Mouse (Mus musculus): ENCODE data around the gene Hesx1. TPM values are rescaled to one million over a fixed set of nuclear protein-coding genes. Genes with fewer than 3 reads are reported as not detected.
"Not testable (repeated sequence)": the region's sequence is repeated elsewhere in the genome, so short reads cannot be mapped to it uniquely, and the experiment has no call there.

The Hesx1 gene
- total RNA-seq (2021): not detected

DNA sequence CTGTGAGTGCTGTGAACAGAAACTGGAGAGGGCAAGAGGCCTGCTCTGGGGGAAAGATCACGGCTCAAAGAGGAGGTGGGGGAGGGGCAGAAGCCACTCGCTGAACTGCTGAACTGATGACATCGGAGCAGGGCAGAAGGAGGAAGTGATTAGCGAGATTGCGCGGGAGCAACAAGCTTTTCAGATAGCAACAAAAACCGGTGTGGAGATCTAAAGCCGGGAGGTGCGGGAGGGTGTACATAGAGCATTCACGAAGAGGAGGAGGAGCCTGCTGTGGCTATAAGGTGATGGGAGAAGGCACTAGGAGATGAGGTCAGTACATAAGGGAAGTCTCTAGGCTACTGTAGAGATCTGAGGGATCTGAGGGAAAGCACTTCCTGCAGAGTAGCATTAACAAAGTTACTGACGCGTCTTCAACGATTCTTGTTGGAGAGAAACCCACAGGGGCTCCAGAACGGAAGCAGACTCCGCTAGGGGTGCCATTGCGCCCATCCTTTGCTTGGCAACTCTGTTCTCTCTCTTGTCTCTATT lies at the start of gene Hesx1:
Gene Hesx1 (plus strand): TSS at position 206 of the 531 bp plus-strand sequence.
- DNase-seq: peak; percentile 23
- intact Hi-C loops (cut with DNase I): loop anchor here (5.0 kb wide), 1 partner anchor 162 kb away; no protein-coding TSS in a partner anchor

DNA sequence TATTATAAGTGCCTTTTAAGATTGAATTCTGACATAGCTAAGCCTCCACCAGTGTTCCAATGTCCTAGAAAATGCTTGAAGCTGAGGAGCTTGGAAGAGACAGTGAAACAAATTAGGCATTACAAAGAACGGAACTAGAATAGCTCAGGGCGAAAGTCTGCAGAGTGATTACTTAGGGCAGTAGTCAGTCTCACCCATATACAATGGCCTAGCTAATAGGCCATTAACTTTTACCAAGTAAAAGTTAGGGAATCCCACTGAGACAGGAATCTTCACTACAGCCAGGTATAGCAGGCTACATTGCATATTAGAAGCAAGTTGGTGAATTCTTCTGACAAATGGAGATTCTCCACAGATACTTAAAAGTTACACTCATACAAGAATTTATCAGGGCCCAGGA lies 38.1 kb upstream of the Hesx1 start:
- DNase-seq: not testable (repeated sequence)
- intact Hi-C loops (cut with DNase I): loop anchor here (10.0 kb wide), 1 partner anchor 301 kb away; no protein-coding TSS in a partner anchor

DNA sequence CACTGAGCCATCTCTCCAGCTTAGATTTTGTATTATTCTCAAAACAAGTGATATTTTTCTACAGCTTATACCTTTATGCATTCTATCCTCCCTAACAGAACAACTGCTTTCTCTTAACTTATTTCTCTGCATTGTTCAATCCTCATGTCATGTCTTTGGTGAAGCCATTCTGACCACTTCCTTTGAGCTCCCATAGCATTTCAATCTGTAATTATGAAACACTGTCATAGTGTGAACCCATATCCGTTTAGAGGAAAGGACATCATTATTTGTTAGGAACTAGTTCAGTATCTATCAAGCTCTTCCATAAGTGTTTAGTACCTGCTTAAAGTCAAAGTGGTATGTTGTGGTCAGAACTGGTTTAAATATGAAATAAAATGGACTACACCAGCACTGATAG lies 33.7 kb upstream of the Hesx1 start:
- intact Hi-C loops (cut with DNase I): no loop called here

DNA sequence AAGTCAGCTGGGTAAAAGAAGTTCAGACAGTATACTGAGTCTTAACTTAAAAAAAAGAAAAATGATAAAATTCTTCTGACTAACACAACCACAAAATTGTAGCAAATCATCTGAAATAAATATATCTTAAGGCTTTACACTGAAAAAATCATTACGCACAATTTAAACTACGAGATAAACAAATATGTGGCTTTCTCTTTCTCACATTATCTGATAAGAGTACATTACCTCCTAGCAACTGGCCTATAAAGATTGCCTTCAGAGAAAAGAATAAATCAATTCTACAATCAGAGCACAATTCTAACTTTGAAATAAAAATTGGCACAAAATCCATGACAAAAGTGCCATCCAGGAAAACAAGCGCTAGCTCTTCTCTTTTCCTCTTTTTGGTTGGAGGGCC lies 25.1 kb upstream of the Hesx1 start:
- intact Hi-C loops (cut with DNase I): no loop called here
- DNase-seq: no peak

More for the DNA sequence above, 33.7 kb upstream of the Hesx1 start:
- no peak for DNase-seq

DNA sequence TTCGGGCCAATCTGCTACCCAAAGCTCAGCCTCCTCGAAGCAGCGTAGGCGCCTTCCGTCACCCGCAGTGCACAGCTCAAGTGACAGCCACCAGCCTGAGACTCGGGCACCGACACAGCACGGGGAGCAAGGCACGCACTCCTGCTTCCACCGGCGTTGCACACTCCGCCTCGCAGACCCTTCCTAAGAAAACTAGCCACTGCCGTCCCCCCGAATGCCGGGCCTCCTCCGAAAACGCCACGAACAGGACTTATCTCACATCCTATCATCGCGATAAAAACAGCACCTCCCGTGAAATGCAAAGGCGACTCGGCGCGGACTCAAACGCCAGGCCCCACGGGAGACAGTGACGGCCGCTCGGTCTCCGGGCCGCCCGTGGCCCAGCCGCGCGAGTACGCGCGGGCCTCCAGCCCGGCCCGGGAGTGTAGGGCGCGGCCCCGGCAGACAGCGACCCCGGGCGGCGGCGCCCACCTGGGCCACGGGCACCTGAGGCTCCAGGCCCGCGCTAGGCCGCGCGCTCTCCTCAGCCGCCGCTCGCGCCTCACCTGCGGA lies 24.3 kb upstream of the Hesx1 start:
- intact Hi-C loops (cut with DNase I): loop anchor here (10.0 kb wide), 1 partner anchor 55 kb away; no protein-coding TSS in a partner anchor
- peak; percentile 63 for DNase-seq

DNA sequence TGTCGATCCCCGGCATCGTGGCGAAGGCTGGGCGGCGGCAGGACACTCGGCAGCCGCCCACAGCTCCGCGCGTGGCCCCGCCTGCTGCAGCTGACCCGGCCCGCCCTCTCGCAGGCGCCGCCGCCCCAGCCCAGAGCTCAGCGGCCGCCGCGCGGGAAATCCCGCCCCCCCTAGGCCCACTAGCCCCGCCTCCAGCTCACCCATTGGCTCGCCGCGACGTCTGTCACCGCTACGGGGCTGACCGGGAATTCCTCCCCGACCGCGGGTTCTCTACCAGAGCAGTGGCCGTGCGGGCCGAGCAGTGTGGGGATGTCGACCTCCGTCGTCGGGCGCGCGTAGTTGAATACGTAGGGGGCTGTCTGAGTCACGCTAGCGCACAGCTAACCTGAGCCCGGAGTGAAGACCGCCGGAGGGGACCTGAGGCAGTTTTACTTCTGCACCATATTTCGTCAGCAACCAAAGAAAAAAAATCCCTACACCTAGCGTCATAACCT lies 23.7 kb upstream of the Hesx1 start:
- intact Hi-C loops (cut with DNase I): loop anchor here (10.0 kb wide), 1 partner anchor 54 kb away; no protein-coding TSS in a partner anchor
- DNase-seq: peak; percentile 99

DNA sequence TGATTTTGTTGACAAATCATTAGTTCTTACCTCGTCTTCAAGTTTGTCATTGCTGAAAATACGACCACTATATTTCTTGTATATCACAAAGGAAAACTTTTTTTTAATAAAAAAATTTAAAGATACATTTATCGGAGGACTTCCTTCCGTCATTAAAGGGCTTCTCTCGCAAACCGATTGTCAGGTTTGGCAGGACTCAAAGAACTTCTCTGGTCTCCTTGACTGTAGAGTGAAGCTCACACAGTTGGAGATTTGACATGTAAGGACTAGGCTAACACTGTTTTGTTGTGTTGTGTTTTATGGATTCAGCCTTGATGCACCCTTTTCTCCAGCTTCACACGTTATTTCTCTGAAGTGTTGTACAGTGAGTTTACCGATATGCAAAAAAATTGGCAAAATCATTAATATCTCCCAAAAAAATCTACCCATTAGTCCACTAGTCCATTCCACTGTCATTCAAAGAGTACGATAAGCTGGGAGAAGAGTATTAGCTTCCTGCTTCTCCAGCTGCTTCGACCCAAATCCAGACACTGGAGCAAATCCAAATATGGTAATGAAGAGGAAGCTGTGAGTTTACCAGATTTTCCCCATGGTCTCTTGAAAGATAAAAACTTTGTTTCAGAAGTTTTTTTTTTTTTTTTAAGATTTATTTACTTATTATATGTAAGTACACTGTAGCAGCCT lies 23.0 kb upstream of the Hesx1 start, which contains the start of gene Appl1:
Gene Appl1 (minus strand): TSS at position 127 of the 684 bp plus-strand sequence.
- no peak for DNase-seq
- intact Hi-C loops (cut with DNase I): loop anchor here (10.0 kb wide), 1 partner anchor 54 kb away; no protein-coding TSS in a partner anchor

DNA sequence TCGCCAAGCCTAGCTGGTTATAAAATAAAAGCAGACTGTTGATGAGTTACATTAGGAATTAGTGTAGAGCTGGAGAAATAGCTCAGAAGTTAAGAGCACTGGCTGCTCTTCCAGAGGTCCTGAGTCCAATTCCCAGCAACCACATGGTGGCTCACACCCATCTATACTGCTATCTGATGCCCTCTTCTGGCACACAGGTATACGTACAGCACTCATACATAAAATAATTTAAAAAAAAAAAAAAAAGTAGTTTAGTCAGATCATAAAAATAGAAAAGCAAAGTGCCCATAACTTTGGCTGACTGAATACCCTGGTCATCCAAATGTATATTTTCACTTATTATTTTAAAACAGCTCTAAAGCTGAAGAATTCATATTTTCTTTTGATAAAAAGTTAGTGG lies 21.1 kb upstream of the Hesx1 start:
- intact Hi-C loops (cut with DNase I): loop anchor here (10.0 kb wide), 1 partner anchor 52 kb away; no protein-coding TSS in a partner anchor
- no peak for DNase-seq

DNA sequence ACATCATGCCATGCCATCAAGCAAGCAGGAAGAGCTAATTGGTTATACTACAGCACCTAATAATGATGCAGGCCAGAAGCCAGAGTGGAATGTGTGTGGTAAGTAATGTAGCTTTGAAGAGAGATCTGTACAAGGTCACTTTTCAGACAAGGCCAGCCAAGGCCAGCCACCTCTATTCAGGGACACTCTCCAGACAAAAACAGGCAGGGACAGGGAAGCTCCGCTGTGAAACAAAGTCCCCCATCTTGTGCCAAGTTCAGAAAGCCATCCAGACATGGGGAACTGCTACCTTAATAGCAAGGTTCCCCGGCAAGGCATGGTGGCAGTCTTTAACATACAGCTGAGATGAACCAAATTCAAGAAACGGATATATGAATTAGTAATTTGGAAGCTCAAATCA lies 18.7 kb upstream of the Hesx1 start:
- DNase-seq: no peak
- intact Hi-C loops (cut with DNase I): loop anchor here (10.0 kb wide), 1 partner anchor 49 kb away; no protein-coding TSS in a partner anchor

DNA sequence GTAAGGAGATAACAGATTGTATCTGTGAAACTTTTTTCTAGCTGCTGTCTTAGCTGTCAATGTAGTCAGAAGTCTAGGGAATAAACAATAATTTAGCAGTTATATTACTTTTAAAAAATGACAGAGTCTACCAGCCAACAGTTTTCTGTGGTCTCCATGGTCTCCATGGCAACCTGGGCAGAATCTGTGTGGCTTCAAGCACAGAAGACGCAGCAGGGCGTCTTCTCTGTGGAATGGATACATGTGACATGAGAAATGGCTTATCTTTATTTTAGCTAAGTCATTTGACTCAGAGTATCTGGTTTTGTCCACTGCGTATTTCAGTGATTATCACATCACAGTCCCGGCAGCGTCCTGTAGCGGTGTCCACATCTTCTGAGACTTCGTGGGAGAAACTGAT lies 18.0 kb upstream of the Hesx1 start:
- intact Hi-C loops (cut with DNase I): loop anchor here (10.0 kb wide), 1 partner anchor 49 kb away; no protein-coding TSS in a partner anchor
- peak; percentile 13 for DNase-seq

DNA sequence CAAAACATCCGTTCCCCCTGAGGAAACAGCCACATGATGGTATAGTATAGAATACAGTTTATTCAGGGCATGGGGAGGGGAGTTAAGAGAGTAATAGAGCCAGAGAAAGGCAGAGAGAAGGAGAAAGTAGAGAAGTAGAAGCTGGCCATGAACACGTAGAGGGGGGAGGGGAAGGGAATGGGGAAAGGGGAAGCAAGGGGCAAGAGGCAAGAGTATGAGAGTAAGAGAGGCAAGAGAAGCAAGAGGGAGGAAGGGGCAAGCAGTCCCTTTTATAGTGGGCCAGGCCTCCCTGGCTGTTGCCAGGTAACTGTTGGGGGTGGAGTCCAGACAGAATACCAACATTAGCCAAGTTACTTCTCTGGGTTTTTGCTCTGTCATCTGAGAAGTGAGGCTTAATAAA lies 16.7 kb upstream of the Hesx1 start:
- intact Hi-C loops (cut with DNase I): loop anchor here (10.0 kb wide), 1 partner anchor 47 kb away; no protein-coding TSS in a partner anchor

DNA sequence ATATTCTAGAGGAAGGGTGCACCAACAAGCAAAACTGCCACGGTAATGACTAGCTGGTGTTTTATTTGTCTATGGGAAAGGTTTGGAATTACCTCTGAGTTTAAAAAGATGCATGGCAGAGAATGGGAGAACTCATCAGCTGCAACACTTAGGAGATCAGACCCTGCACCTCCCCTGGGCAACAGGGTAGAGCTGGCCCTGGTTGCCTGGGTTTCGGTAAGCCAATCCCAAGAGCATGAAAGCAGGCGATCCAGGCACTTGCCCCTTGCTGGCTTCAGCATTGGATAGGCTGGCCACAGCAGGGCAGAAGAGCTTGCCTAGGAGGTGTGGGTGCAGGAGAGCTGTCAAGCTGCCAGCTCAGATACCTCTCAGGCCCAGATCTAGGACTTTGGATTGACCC lies 14.4 kb upstream of the Hesx1 start:
- DNase-seq: no peak
- intact Hi-C loops (cut with DNase I): loop anchor here (10.0 kb wide), 1 partner anchor 45 kb away; no protein-coding TSS in a partner anchor

More for the DNA sequence above, 16.7 kb upstream of the Hesx1 start:
- DNase-seq: no peak

DNA sequence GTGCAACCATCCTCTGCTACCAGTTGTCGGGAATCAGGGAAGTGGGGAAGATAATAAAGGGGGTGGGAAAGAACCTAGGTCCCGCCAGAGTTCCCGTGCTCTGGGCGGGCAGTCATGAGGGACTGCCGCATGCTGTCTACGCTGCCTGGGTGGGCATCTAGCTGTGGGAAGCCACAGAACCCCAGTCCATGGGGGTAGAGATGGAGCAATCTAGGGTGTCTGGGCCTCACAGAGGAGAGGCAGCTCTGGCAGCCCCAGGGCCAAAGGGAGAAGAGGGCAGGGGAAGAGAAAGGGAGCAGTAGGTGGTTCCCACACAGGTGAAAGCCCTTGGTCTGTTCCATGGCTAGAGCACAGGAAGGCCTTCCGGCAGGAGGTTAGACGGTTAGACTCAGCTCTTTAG lies 13.2 kb upstream of the Hesx1 start:
- no peak for DNase-seq
- intact Hi-C loops (cut with DNase I): no loop called here

DNA sequence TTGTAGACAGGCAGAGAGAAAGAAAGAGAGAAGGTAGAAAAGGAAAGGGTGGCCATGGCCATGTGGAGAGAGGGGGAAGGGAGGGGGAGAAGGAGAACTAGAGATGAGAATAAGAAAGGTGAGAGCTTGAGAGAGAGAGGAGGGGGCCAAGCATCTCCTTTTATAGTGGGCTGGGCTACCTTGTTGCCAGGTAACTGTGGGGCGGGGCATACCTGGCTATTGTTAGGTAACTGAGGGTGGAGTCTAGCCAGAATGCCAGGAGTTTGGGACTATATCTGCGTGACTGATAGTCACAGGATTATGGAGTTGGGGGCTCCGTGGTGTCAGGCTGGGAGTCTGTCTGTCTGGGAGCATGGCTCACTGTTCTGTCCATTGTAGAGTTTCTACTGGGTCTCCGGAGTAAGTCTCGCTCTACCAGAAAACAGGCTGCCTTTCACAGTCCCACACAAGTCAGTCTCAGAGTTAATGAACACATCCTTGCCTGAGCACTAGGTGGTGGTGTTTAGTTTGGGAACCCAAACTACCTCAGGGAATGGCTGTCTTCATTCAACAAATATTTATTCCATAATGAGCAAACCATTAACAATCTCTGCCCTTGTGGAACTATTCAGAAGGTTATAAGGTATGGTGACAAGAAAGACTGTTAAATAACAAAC lies 12.6 kb upstream of the Hesx1 start:
- intact Hi-C loops (cut with DNase I): no loop called here
- no peak for DNase-seq

DNA sequence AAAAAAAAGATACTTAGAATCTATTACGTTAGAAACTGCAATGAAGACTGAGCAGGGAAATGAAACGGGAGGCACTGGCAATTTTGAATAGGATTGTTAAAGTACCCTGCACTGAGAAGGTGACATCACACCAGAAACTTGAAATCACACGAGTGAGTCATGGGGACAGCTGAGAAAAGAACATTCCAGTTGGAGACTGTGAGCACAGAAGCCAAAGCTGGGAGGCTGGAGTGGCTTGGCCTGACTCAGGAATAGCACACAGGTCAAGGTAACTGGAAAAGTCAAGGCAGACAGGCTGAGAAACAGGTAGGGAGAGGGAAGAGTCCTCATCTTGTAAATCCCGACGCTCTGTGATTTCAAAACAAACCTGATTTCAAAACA lies 12.1 kb upstream of the Hesx1 start:
- intact Hi-C loops (cut with DNase I): no loop called here
- no peak for DNase-seq

DNA sequence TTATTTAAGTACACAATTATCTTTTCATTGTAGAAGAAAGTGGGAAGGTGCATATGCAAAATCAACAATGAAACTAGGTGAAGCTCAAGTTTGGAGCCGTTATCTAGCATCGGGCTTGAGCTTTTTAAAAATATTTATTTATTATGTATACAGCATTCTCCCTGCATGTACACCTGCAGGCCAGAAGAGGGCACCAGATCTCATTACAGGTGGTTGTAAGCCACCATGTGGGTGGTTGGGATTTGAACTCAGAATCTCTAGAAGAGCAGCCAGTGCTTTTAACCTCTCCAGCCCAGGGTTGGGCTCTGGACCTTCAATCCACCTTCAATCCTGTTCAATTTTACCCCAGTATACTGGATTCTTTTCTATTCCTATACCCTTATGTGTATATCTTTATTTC lies 5.5 kb upstream of the Hesx1 start:
- no peak for DNase-seq
- intact Hi-C loops (cut with DNase I): no loop called here

DNA sequence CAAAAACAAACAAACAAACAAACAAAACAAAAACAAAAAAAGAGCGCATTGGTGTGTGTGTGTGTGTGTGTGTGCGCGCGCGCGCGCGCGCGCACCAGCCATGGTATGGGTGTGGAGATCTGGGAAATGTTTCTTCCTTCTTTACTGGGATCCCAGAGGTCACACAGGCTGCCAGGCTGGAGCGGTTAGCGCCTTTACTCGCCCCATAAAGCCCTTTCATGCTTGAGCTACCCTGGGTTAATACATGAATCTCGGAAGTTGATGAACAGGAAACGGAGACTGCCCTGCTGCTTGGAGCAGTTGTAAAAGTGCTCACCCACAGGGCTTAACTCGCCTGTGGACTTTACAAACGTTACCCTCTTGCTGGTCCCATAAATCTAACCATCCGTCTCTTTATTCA lies 2.6 kb upstream of the Hesx1 start:
- no peak for DNase-seq
- intact Hi-C loops (cut with DNase I): loop anchor here (5.0 kb wide), 1 partner anchor 159 kb away; no protein-coding TSS in a partner anchor

DNA sequence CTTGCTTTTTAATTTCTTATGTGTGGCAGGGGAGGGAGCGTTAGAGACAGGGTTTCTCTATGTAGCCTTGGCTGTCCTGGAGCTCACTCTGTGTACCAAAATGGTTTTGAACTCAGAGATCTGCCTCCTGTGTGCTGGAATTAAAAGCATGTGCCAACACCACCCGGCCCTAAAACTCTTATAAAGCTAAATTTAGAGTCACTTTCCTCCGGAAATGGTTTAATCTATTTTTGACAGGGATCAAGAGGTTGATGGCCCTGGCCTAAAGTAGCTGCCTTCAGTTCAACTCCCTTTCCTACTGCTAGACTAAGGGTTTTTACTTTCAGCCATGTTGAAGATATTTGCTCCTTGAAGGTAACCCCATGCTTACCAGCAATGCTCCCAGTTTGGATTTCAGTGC lies 789 bp upstream of the Hesx1 start:
- intact Hi-C loops (cut with DNase I): loop anchor here (5.0 kb wide), 1 partner anchor 161 kb away; no protein-coding TSS in a partner anchor
- no peak for DNase-seq

DNA sequence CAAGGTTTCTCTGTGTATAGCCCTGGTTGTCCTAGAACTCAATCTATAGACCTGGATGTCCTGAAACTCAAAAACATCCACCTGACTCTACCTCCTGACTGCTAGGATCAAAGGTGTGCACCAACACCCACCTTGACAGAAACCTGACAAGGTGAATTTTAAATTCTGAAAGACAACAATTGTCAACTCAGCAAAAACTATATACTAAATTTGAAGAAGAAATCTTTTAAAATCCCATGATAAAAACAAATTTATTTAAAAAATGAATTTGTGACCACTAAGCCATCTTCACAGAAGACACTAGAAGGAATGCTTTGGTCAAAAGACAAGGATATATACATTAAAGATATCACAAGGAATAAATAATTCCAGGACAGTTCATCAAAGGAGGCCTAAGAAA lies 2.0 kb downstream of the Hesx1 start:
- intact Hi-C loops (cut with DNase I): no loop called here
- DNase-seq: no peak

DNA sequence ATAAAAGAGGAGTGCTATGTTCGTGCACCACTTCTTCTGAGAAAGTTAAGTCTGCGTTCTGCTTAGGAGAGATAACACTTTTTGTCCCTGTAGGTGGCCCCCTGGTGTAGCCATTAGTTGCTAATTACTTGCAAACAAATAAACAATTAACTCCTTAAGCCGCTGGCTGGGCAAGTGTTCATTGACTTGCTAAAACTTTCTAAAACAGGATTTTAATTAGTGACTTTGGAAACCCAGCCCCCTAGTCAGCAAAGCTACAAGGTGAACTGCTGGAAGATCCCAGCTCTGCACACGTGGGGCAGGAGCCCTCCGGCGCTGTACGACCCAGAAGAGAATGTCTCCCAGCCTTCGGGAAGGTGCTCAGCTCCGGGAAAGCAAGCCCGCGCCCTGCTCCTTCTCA lies 6.2 kb downstream of the Hesx1 start:
- no peak for DNase-seq
- intact Hi-C loops (cut with DNase I): no loop called here

DNA sequence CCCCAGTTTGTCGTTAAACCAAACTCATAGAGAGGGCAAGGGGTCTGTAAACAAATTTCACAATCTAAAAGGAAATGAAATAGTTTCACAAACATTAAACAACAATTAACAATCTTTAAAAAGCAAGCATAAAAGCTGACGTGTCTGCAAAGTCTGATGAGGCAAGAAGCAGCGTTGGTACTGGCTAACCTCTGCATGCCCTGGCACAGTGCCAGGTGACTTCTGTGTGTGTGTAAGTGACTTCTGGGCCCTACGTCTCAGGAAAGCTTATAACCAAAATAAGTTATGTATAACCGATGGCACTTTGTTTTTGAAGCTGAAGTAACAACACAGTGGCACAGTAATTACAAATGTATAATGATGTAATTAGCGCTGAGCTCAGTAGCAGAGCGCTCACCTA lies 10.7 kb downstream of the Hesx1 start:
- intact Hi-C loops (cut with DNase I): no loop called here
- peak; percentile 8 for DNase-seq
